Mouse (Mus musculus) gastrocnemius, postnatal 10 days (tissue): ENCODE data around the gene Ankrd1. TPM values are rescaled to one million over a fixed set of nuclear protein-coding genes. Genes with fewer than 3 reads are reported as not detected.

Experiments
- DNase-seq: peaks from one replicate; pipeline ENCODE4 v3.0.0; 2021; ENCODE audit warnings: mixed read lengths
- total RNA-seq, 2 experiments: library from RNA; stranded (reverse); gene quantifications; 2 replicates each; pipeline ENCODE4 v1.2.3; 2021

Gene Ankrd1
- total RNA-seq, 2 experiments from 2014 or later: 5.1 to 7.6 TPM

DNA sequence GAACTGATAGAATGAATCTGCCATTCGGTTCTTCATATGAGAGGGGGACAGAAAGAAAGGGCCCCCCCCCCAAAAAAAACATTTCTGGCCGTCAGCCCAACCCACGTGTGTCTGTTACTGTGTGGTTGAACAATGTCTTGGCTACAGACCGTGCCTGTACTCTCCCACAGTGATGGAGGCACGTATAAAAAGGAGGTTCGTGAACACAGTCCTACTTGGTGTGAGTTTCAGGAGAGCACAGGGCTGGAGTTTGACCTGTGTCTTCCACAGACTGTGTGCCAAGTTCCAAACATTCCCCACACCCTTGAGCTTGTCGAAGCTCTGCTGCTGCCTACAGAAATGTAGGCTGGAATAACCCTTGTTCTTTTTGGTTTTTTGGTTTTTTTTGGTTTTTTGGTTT lies 9.4 kb downstream of the Ankrd1 start:
- no peak for DNase-seq

DNA sequence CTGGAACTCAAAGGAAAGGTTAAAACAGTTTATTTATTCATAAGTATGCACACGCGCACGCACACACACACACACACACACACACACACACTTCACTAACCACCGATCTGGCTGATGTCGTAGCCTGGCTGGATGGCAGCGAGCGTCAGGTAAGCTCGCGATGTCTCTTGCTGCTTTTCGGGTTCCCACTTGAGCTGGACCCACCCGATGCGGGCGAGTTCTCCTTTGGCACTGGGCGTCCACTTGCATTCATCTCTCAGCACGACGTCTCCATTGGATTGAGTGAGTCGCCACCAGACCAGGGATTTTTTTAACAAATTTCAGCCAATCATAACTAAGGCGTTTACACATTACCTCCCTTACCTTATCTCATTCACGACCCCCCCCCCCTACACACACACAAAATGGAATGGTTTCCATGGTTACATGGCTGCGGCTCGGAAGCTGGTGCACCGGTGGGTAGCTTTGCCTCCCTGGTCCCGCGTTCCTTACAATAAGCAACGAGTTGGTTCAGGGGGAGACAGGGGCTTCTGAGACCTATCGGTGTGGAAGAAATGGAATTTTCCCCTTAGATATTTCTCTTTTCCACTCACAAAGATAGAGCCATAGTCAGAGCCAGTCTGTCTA lies 10.5 kb downstream of the Ankrd1 start:
- DNase-seq: no peak

DNA sequence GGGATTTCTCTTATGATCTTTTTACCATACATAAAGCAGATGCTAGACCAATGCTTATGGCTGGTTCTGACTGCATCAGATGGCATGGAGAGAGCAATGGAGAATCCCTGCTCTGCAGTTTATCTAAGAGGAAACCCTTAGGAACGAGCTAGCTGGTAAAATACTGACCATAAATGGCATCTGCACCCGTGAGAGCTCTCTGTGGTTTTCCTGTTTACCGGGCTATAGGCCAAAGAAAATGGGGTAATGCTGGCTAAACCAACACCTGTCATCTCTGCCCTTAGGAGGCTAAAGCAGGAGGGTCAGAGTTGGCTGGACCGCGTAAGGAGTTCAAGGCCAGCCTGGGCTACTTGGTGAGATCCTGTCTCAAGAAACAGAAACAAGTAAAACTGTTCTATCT lies 16.0 kb downstream of the Ankrd1 start:
- DNase-seq: no peak

DNA sequence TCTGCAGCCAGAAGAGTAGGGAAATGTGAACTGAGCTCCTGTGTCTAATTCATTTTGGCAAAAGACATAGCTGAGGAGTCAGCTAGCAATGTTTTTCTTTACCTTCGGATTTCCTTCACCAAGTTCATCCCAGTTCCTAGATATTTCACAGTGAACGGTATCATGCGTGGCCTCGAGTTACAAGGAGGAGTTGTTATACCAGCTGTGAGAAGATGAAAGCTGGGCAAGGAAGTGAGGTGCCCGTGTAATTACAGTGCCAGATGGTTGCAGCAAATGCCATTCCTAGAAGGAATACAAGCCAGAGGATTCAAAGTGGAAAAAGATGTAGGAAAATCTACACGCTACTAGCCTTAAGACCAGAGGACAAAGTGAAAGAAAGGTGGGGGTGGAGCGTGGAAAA lies 21.0 kb downstream of the Ankrd1 start:
- no peak for DNase-seq

DNA sequence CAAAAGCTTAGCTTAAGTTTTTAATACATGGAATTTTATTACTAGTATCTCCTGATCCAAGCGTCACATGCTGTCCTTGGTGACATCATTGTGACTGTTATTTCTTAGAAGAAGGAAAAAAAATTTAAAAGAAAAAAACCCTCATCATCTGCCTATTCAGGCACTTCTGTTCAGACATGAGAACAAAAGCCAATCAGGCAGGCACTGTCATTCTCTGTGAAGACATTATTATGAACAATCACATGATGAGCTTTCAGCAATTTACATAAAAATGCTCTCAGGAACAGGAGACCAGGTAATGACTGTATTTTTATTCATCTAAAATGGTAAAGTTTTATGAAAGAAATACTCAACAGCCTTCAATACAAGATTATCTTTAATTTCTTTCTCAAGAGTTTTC lies 21.6 kb downstream of the Ankrd1 start:
- DNase-seq: no peak

DNA sequence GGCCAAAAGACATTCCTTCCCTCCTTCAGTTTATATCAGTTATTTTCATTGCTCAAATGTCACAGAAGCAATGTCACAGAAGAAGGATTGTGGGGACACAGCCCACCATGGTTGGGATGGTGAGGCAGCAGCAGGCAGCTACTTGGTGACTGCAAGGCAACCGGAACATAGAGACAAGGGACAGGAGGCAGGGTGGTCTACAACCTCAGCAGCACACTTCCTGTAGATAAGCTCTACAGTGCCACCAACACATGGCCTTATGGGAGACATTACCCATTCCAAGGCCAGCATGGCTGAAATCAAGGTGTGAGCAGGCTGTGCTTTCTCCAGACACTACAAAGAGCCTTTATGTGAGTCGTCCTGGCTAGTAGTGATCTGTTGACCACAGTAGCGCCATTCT lies 22.7 kb downstream of the Ankrd1 start:
- DNase-seq: no peak

DNA sequence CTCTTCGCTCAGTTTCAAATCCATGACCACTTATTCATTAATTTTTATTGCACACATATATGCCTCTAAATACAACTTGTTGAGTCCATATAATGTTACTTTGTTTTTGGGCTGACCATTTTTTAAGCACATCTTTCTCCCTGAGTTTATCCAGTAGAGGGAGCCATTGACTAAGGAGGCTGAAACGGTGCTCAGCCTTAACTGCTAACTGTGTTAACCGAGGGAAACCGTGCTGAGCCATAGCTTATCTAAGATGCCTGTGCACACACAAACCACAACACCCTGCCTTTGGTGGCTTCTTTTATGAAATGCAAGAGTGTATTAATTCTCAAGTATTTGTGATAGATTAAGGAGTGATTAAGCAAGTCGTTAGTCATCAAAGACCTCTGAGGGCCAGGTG lies 29.1 kb downstream of the Ankrd1 start:
- no peak for DNase-seq

DNA sequence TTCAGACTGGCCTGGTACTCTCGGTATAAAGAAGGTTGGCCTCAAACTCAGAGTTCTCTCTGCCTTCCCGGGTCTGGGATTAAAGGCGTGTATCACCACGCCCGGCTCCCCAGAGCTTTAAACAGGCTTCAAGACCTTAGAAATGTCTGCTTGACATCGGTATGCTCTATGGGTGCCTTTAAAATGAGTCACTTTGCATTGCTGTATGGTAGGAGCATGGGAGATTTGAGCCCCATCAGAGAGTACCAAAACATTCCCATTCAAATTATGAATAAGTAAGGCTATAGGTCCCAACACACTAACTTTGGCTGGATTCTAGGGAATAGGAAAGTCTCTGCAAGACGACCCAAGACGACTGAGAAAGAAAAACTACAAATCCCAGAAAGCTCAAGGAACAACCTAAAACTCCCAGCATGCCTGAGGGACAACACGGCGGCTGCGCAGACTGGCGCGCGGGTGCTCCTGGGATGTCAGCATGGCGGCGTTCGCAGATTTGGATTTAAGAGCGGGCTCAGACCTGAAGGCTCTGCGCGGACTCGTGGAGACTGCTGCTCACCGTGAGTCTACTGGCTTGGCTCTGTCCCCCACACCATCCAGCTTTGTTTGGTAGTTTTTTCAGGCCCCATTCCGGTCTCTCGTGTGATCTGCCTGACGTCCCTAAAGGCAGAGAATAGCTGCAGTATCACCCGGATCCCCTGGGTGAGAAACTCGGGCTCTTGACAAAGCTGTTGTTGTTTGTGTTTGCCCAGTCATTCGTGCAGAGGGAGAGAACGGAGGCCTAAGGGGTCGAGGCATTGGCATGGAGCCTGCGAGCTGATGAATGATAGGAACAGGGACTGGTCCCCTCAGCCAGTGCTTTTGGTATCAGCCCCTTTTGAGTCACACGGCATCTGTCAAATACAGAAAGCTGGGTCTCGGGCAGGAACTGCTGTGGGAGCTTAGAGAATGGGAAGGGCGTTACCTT lies 36.4 kb downstream of the Ankrd1 start, which contains the start of gene Rpp30:
Gene Rpp30 (plus strand): TSS at position 455 of the 964 bp plus-strand sequence.
- DNase-seq: peak; percentile 81

DNA sequence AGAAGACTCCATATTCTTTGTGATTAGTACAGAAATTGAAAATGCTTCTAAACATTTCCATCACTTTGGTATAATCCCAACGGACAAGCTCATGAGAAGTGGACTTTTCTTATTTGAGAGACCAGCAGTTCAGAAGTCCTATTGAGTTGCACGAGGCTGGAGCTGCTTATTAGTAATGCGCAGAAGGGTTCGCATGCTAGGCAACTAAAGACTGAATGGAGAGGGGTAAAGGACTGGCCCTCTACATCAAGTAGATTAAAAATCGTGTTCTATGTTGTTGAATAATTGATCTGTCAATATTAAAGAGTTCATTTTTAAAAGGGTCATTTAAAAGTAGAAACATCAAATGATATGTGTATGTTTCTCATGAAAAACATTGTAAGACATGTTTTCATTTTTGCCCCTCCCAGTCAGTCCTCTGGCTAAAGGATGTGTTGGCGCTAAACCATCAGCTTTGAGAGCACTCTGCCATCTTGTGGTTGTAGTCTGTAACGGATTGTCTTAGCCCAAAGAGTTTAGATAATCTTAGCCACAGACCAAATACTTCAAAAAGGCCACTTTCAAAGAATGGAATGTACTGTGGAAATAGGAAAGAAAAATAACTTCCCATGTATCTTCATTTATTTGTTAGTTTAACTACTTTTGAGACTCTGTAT lies 37.2 kb downstream of the Ankrd1 start:
- no peak for DNase-seq

DNA sequence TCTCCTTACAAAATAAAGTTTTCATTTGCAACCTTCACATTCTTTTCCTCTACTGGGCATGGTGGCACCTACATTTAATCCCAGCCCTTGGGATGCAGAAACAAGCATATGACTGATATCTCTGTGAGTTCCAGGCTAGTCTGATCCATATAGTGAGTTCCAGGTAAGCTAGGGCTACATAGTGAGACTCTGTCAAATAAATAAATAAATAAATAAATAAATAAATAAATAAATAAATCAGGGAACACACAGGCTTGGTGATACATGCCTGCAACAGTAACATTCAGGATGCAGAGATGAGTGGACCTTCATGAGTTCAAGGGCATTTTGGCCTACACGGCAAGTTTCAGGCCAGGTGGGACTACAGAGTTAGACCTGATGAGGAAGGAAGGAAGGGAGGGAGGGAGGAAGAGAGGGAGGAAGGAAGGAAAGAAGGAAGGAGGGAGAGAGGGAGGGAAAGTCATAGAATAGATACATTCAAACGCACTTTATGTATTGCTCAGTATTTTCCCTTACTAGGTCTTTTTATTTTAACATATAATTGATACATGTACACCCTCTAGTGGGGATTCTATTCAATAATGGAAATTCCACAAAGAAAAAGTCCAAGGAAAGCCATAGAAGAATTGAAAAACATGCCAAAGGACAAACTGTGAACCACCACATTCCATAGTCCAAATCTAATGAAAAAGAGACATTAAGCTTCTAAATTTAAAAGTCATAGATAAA lies 56.9 kb downstream of the Ankrd1 start:
- DNase-seq: no peak

Other genes with a start within 250 kb of the Ankrd1 start
- 1 to 10 TPM; 1.5 to 1.9 TPM for gene Htr7, start 62.6 kb downstream of the Ankrd1 start, total RNA-seq
- gene Rpp30, start 36.4 kb downstream of the Ankrd1 start, total RNA-seq: 10 to 100 TPM; 13.9 to 14.1 TPM
- gene Pcgf5, start 228.2 kb upstream of the Ankrd1 start, total RNA-seq: 10 to 100 TPM; 16.8 to 17.2 TPM